Mouse (Mus musculus): ENCODE data around the gene Tmem240. TPM values are rescaled to one million over a fixed set of nuclear protein-coding genes. Genes with fewer than 3 reads are reported as not detected.
"Not testable (repeated sequence)": the region's sequence is repeated elsewhere in the genome, so short reads cannot be mapped to it uniquely, and the experiment has no call there.

The Tmem240 gene
- total RNA-seq, 1 experiment from 2014 or later: 0.86 TPM

- no peak for ATAC-seq (replicated peaks; ENCODE audit: insufficient number of reproducible peaks, low FRiP score, low TSS enrichment, poor library complexity, severe bottlenecking)
Observed at GRCm38 (mm10) chr4:155727993-155728392, 6.6 kb upstream of the Tmem240 start.

- ATAC-seq (replicated peaks; ENCODE audit: insufficient number of reproducible peaks, low FRiP score, low TSS enrichment, poor library complexity, severe bottlenecking): no peak
Observed at GRCm38 (mm10) chr4:155733267-155733666, 1.3 kb upstream of the Tmem240 start.

- ATAC-seq (replicated peaks; ENCODE audit: insufficient number of reproducible peaks, low FRiP score, low TSS enrichment, poor library complexity, severe bottlenecking): no peak
Observed at GRCm38 (mm10) chr4:155734951-155735702, 527 bp downstream of the Tmem240 start.

- ATAC-seq (replicated peaks; ENCODE audit: insufficient number of reproducible peaks, low FRiP score, low TSS enrichment, poor library complexity, severe bottlenecking): no peak
Observed at GRCm38 (mm10) chr4:155735788-155736187, 1.2 kb downstream of the Tmem240 start.

GRCm38 (mm10) chr4:155736421-155736820, 1.8 kb downstream of the Tmem240 start:
- ATAC-seq (replicated peaks; ENCODE audit: insufficient number of reproducible peaks, low FRiP score, low TSS enrichment, poor library complexity, severe bottlenecking): no peak

- ATAC-seq (replicated peaks; ENCODE audit: insufficient number of reproducible peaks, low FRiP score, low TSS enrichment, poor library complexity, severe bottlenecking): no peak
Observed at GRCm38 (mm10) chr4:155738262-155738661, 3.7 kb downstream of the Tmem240 start.

GRCm38 (mm10) chr4:155739152-155739551, 4.6 kb downstream of the Tmem240 start:
- ATAC-seq (replicated peaks; ENCODE audit: insufficient number of reproducible peaks, low FRiP score, low TSS enrichment, poor library complexity, severe bottlenecking): no peak

- no peak for ATAC-seq (replicated peaks; ENCODE audit: insufficient number of reproducible peaks, low FRiP score, low TSS enrichment, poor library complexity, severe bottlenecking)
Observed at GRCm38 (mm10) chr4:155739741-155740636, 5.4 kb downstream of the Tmem240 start.

- not testable (repeated sequence) for ATAC-seq (replicated peaks; ENCODE audit: insufficient number of reproducible peaks, low FRiP score, low TSS enrichment, poor library complexity, severe bottlenecking)
Observed at GRCm38 (mm10) chr4:155740681-155741080, 6.1 kb downstream of the Tmem240 start.

- ATAC-seq (replicated peaks; ENCODE audit: insufficient number of reproducible peaks, low FRiP score, low TSS enrichment, poor library complexity, severe bottlenecking): no peak
Observed at GRCm38 (mm10) chr4:155742684-155743083, 8.1 kb downstream of the Tmem240 start.

- ATAC-seq (replicated peaks; ENCODE audit: insufficient number of reproducible peaks, low FRiP score, low TSS enrichment, poor library complexity, severe bottlenecking): no peak
Observed at GRCm38 (mm10) chr4:155744474-155744873, 9.9 kb downstream of the Tmem240 start.

- no peak for ATAC-seq (replicated peaks; ENCODE audit: insufficient number of reproducible peaks, low FRiP score, low TSS enrichment, poor library complexity, severe bottlenecking)
Observed at GRCm38 (mm10) chr4:155745136-155745535, 10.5 kb downstream of the Tmem240 start.

GRCm38 (mm10) chr4:155746036-155746548, 11.5 kb downstream of the Tmem240 start:
- ATAC-seq (replicated peaks; ENCODE audit: insufficient number of reproducible peaks, low FRiP score, low TSS enrichment, poor library complexity, severe bottlenecking): no peak

- no peak for ATAC-seq (replicated peaks; ENCODE audit: insufficient number of reproducible peaks, low FRiP score, low TSS enrichment, poor library complexity, severe bottlenecking)
Observed at GRCm38 (mm10) chr4:155746575-155747490, 12.2 kb downstream of the Tmem240 start.

GRCm38 (mm10) chr4:155757011-155757410, 22.4 kb downstream of the Tmem240 start:
- ATAC-seq (replicated peaks; ENCODE audit: insufficient number of reproducible peaks, low FRiP score, low TSS enrichment, poor library complexity, severe bottlenecking): no peak

- 0 out of 2 replicates have a peak, but pooled peaks have one; percentile 5 for ATAC-seq (replicated peaks; ENCODE audit: insufficient number of reproducible peaks, low FRiP score, low TSS enrichment, poor library complexity, severe bottlenecking)
Observed at GRCm38 (mm10) chr4:155759862-155760612, 25.4 kb downstream of the Tmem240 start.

GRCm38 (mm10) chr4:155760613-155761355, 26.2 kb downstream of the Tmem240 start, which contains the start of gene Atad3a:
Gene Atad3a, minus strand, starts transcription at chr4:155761093.
- ATAC-seq (replicated peaks; ENCODE audit: insufficient number of reproducible peaks, low FRiP score, low TSS enrichment, poor library complexity, severe bottlenecking): peak; percentile 98

Data from monocyte, adult 5-6 weeks (primary cell).